Mouse (Mus musculus) small intestine, adult 2 months (tissue): ENCODE results near the gene Ebf1.

ENCODE experiments used
- CTCF ChIP-seq: fragments of 200-500 bp; IDR thresholded peaks from 2 replicates; pipeline ENCODE4 v1.5.1; 2012; ENCODE audit warnings: low read depth, mild to moderate bottlenecking, control low read depth, inconsistent platforms, low read length, moderate library complexity, mixed read lengths; ENCODE audit not compliant: insufficient replicate concordance, insufficient read length; ENCODE audit errors: extremely low read depth
- POLR2A ChIP-seq: fragments of 200-500 bp; IDR thresholded peaks from 2 replicates; pipeline ENCODE4 v1.6.1; 2012; ENCODE audit warnings: low read depth, mild to moderate bottlenecking, control low read depth, inconsistent platforms, low read length, moderate library complexity

GRCm38 (mm10) chr11:44633001-44633693 lies 16.0 kb downstream of the Ebf1 start:
- TF ChIP-seq CTCF (no peak), POLR2A (no peak)
